Mouse (Mus musculus) MEL (cell line): Measurements from ENCODE around the gene Sel1l. TPM values are rescaled to one million over a fixed set of nuclear protein-coding genes. Genes with fewer than 3 reads are reported as not detected.

Source experiments
- DNase-seq: peaks from one replicate; pipeline ENCODE4 v3.0.0; 2011; ENCODE audit warnings: low read depth, low spot score
- H3K27ac ChIP-seq: 2 replicates; pipeline ENCODE4 v1.5.1; 2012; ENCODE audit warnings: low read depth, mild to moderate bottlenecking, control low read depth, low read length, moderate library complexity; ENCODE audit not compliant: control insufficient read depth
- H3K27me3 ChIP-seq, 2 experiments: fragments of 150-350 bp in 1 of 2; sonication (generic) in 1 of 2; 2 replicates each; pipeline ENCODE4 v1.6.1; 2012; ENCODE audit warnings: low read length in 2 of 2, mild to moderate bottlenecking in 2 of 2, improper control_type of control experiment in 1 of 2, moderate library complexity in 1 of 2; ENCODE audit not compliant: insufficient read depth in 2 of 2, control insufficient read depth in 1 of 2
- H3K36me3 ChIP-seq, 2 experiments: 2 replicates each; pipeline ENCODE4 v1.6.1; 2012 to 2014; ENCODE audit warnings: low read length in 2 of 2, improper control_type of control experiment in 1 of 2, inconsistent platforms in 1 of 2, mild to moderate bottlenecking in 1 of 2; ENCODE audit not compliant: insufficient read depth in 2 of 2, control insufficient read depth in 1 of 2
- H3K4me1 ChIP-seq, 2 experiments: fragments of 150-350 bp in 1 of 2; sonication (generic) in 1 of 2; 2 replicates each; pipeline ENCODE4 v1.6.1; 2012; ENCODE audit warnings: low read length in 2 of 2, improper control_type of control experiment in 1 of 2, mild to moderate bottlenecking in 1 of 2; ENCODE audit not compliant: insufficient read depth in 2 of 2, control insufficient read depth in 1 of 2
- H3K4me3 ChIP-seq, 2 experiments: fragments of 150-350 bp in 1 of 2; sonication (generic) in 1 of 2; 2 replicates each; pipeline ENCODE4 v1.5.1; 2012; ENCODE audit warnings: low read depth in 2 of 2, low read length in 2 of 2, mild to moderate bottlenecking in 2 of 2, moderate library complexity in 2 of 2, control low read depth in 1 of 2, improper control_type of control experiment in 1 of 2; ENCODE audit not compliant: control insufficient read depth in 1 of 2, insufficient read depth in 1 of 2
- H3K79me2 ChIP-seq: 2 replicates; pipeline ENCODE4 v1.6.1; 2012; ENCODE audit warnings: mild to moderate bottlenecking, low read length, moderate library complexity; ENCODE audit not compliant: control insufficient read depth, poor library complexity, insufficient read depth
- H3K9ac ChIP-seq: 2 replicates; pipeline ENCODE4 v1.6.1; 2012; ENCODE audit warnings: low read depth, mild to moderate bottlenecking, control low read depth, low read length, moderate library complexity; ENCODE audit not compliant: control insufficient read depth, poor library complexity, severe bottlenecking
- H3K9me3 ChIP-seq: fragments of 150-350 bp; sonication (generic); replicated peaks from 2 replicates; pipeline ENCODE4 v1.6.1; 2012; ENCODE audit warnings: mild to moderate bottlenecking, low read length, improper control_type of control experiment, moderate library complexity; ENCODE audit not compliant: insufficient read depth
- BHLHE40 ChIP-seq: IDR thresholded peaks from 2 replicates; pipeline ENCODE4 v1.6.1; 2012; ENCODE audit warnings: low read depth, mild to moderate bottlenecking, inconsistent platforms, low read length, improper control_type of control experiment, borderline replicate concordance
- CHD1 ChIP-seq: IDR thresholded peaks from 2 replicates; pipeline ENCODE4 v1.6.1; 2012; ENCODE audit warnings: low read depth, mild to moderate bottlenecking, inconsistent platforms, low read length, improper control_type of control experiment
- CHD2 ChIP-seq: IDR thresholded peaks from 2 replicates; pipeline ENCODE4 v1.6.1; 2011; ENCODE audit warnings: low read length, improper control_type of control experiment
- CTCF ChIP-seq, 3 experiments: IDR thresholded peaks in 2 of 3; conservative IDR thresholded peaks in 1 of 3; 2 replicates each; pipeline ENCODE4 v1.5.1; 2011 to 2012; ENCODE audit warnings: low read length in 3 of 3, low read depth in 2 of 3, mild to moderate bottlenecking in 2 of 3, improper control_type of control experiment in 1 of 3, inconsistent platforms in 1 of 3, mixed read lengths in 1 of 3, moderate library complexity in 1 of 3; ENCODE audit not compliant: control insufficient read depth in 1 of 3, insufficient read depth in 1 of 3, poor library complexity in 1 of 3, severe bottlenecking in 1 of 3
- E2F4 ChIP-seq: IDR thresholded peaks from 2 replicates; pipeline ENCODE4 v1.6.1; 2011; ENCODE audit warnings: low read depth, low read length, improper control_type of control experiment, borderline replicate concordance
- ELF1 ChIP-seq: IDR thresholded peaks from 2 replicates; pipeline ENCODE4 v1.6.1; 2014; ENCODE audit warnings: low read depth, mild to moderate bottlenecking, inconsistent platforms, low read length, improper control_type of control experiment, moderate library complexity
- EP300 ChIP-seq, 2 experiments: IDR thresholded peaks; 2 replicates each; pipeline ENCODE4 v1.6.1; 2011; ENCODE audit warnings: improper control_type of control experiment in 2 of 2, low read length in 2 of 2, low read depth in 1 of 2, mild to moderate bottlenecking in 1 of 2
- ETS1 ChIP-seq: IDR thresholded peaks from 2 replicates; pipeline ENCODE4 v1.6.1; 2012; ENCODE audit warnings: low read depth, mild to moderate bottlenecking, inconsistent platforms, low read length, improper control_type of control experiment, moderate library complexity
- GABPA ChIP-seq: IDR thresholded peaks from 2 replicates; pipeline ENCODE4 v1.6.1; 2012; ENCODE audit warnings: low read depth, mild to moderate bottlenecking, inconsistent platforms, low read length, improper control_type of control experiment, moderate library complexity
- GATA1 ChIP-seq: IDR thresholded peaks from 2 replicates; pipeline ENCODE4 v1.6.1; 2011; ENCODE audit warnings: low read depth, low read length, improper control_type of control experiment
- JUND ChIP-seq: IDR thresholded peaks from 2 replicates; pipeline ENCODE4 v1.6.1; 2011; ENCODE audit warnings: low read depth, mild to moderate bottlenecking, improper control_type of control experiment, low read length
- KAT2A ChIP-seq: conservative IDR thresholded peaks from 2 replicates; pipeline ENCODE4 v1.6.1; 2012; ENCODE audit warnings: low read depth, low read length, improper control_type of control experiment, inconsistent platforms
- MAFK ChIP-seq: IDR thresholded peaks from 2 replicates; pipeline ENCODE4 v1.6.1; 2011; ENCODE audit warnings: low read depth, mild to moderate bottlenecking, low read length, improper control_type of control experiment, borderline replicate concordance
- MAX ChIP-seq: IDR thresholded peaks from 2 replicates; pipeline ENCODE4 v1.6.1; 2011; ENCODE audit warnings: low read length, improper control_type of control experiment
- MAZ ChIP-seq: IDR thresholded peaks from 2 replicates; pipeline ENCODE4 v1.6.1; 2012; ENCODE audit warnings: low read depth, mild to moderate bottlenecking, inconsistent platforms, low read length, improper control_type of control experiment
- MEF2A ChIP-seq: IDR thresholded peaks from 2 replicates; pipeline ENCODE4 v1.6.1; 2014; ENCODE audit warnings: low read depth, mild to moderate bottlenecking, inconsistent platforms, low read length, improper control_type of control experiment; ENCODE audit not compliant: poor library complexity, insufficient replicate concordance, severe bottlenecking; ENCODE audit errors: extremely low read depth
- MXI1 ChIP-seq: IDR thresholded peaks from 2 replicates; pipeline ENCODE4 v1.6.1; 2011; ENCODE audit warnings: mild to moderate bottlenecking, low read depth, low read length, improper control_type of control experiment
- MYB ChIP-seq: IDR thresholded peaks from 2 replicates; pipeline ENCODE4 v1.6.1; 2011; ENCODE audit warnings: mild to moderate bottlenecking, low read depth, low read length, improper control_type of control experiment
- MYC ChIP-seq: IDR thresholded peaks from 2 replicates; pipeline ENCODE4 v1.6.1; 2011; ENCODE audit warnings: low read depth, mild to moderate bottlenecking, low read length, improper control_type of control experiment, moderate library complexity
- NELFE ChIP-seq: IDR thresholded peaks from 2 replicates; pipeline ENCODE4 v1.6.1; 2011; ENCODE audit warnings: low read depth, low read length, improper control_type of control experiment
- NRF1 ChIP-seq: IDR thresholded peaks from 2 replicates; pipeline ENCODE4 v1.6.1; 2014; ENCODE audit warnings: low read depth, mild to moderate bottlenecking, inconsistent platforms, low read length, improper control_type of control experiment, moderate library complexity; ENCODE audit not compliant: poor library complexity, insufficient read depth, severe bottlenecking
- POLR2A ChIP-seq, 2 experiments: IDR thresholded peaks; 2 replicates each; pipeline ENCODE4 v1.6.1; 2011 to 2012; ENCODE audit warnings: low read length in 2 of 2, mild to moderate bottlenecking in 2 of 2, control low read depth in 1 of 2, improper control_type of control experiment in 1 of 2, low read depth in 1 of 2, moderate library complexity in 1 of 2; ENCODE audit not compliant: control insufficient read depth in 1 of 2, insufficient read depth in 1 of 2, poor library complexity in 1 of 2
- POLR2AphosphoS2 ChIP-seq: IDR thresholded peaks from 2 replicates; pipeline ENCODE4 v1.6.1; 2011; ENCODE audit warnings: low read length, improper control_type of control experiment
- RAD21 ChIP-seq: IDR thresholded peaks from 2 replicates; pipeline ENCODE4 v1.6.1; 2011; ENCODE audit warnings: mild to moderate bottlenecking, low read depth, low read length, improper control_type of control experiment
- RCOR1 ChIP-seq: IDR thresholded peaks from 2 replicates; pipeline ENCODE4 v1.6.1; 2012; ENCODE audit warnings: low read depth, mild to moderate bottlenecking, inconsistent platforms, low read length, improper control_type of control experiment
- SIN3A ChIP-seq: IDR thresholded peaks from 2 replicates; pipeline ENCODE4 v1.6.1; 2012; ENCODE audit warnings: low read length, improper control_type of control experiment, inconsistent platforms
- TAL1 ChIP-seq: IDR thresholded peaks from 2 replicates; pipeline ENCODE4 v1.6.1; 2012; ENCODE audit warnings: mild to moderate bottlenecking, inconsistent platforms, low read length, moderate library complexity, mixed read lengths
- TBP ChIP-seq: IDR thresholded peaks from 2 replicates; pipeline ENCODE4 v1.8.0; 2011; ENCODE audit warnings: low read depth, low read length, improper control_type of control experiment
- TCF12 ChIP-seq: IDR thresholded peaks from 2 replicates; pipeline ENCODE4 v1.6.1; 2014; ENCODE audit warnings: low read depth, mild to moderate bottlenecking, inconsistent platforms, low read length, improper control_type of control experiment, moderate library complexity
- UBTF ChIP-seq: IDR thresholded peaks from 2 replicates; pipeline ENCODE4 v1.6.1; 2012; ENCODE audit warnings: low read depth, mild to moderate bottlenecking, inconsistent platforms, low read length, improper control_type of control experiment, moderate library complexity, borderline replicate concordance; ENCODE audit not compliant: insufficient read depth
- USF1 ChIP-seq: IDR thresholded peaks from 2 replicates; pipeline ENCODE4 v1.6.1; 2014; ENCODE audit warnings: low read depth, mild to moderate bottlenecking, inconsistent platforms, low read length, improper control_type of control experiment, moderate library complexity
- USF2 ChIP-seq, 2 experiments: IDR thresholded peaks; 2 replicates each; pipeline ENCODE4 v1.6.1; 2011 to 2012; ENCODE audit warnings: improper control_type of control experiment in 2 of 2, low read length in 2 of 2, borderline replicate concordance in 1 of 2, inconsistent platforms in 1 of 2, low read depth in 1 of 2, mild to moderate bottlenecking in 1 of 2; ENCODE audit not compliant: insufficient read depth in 1 of 2
- ZC3H11A ChIP-seq: IDR thresholded peaks from 2 replicates; pipeline ENCODE4 v1.6.1; 2012; ENCODE audit warnings: low read depth, mild to moderate bottlenecking, inconsistent platforms, low read length, improper control_type of control experiment
- ZKSCAN1 ChIP-seq: IDR thresholded peaks from 2 replicates; pipeline ENCODE4 v1.6.1; 2012; ENCODE audit warnings: low read depth, mild to moderate bottlenecking, inconsistent platforms, low read length, improper control_type of control experiment, moderate library complexity
- ZMIZ1 ChIP-seq: IDR thresholded peaks from 2 replicates; pipeline ENCODE4 v1.6.1; 2012; ENCODE audit warnings: low read depth, mild to moderate bottlenecking, inconsistent platforms, low read length, improper control_type of control experiment, moderate library complexity
- ZNF384 ChIP-seq: IDR thresholded peaks from 2 replicates; pipeline ENCODE4 v1.6.1; 2012; ENCODE audit warnings: low read depth, mild to moderate bottlenecking, inconsistent platforms, low read length, improper control_type of control experiment
- polyA plus RNA-seq, 2 experiments: library from polyadenylated mRNA; stranded (reverse) in 1 of 2; unstranded in 1 of 2; fragments of >175 nt in 1 of 2; fragments of >200 nt in 1 of 2; gene quantifications; 2 replicates each; pipeline versions ENCODE4 v1.2.1 to v1.2.4; 2012; ENCODE audit warnings: low replicate concordance in 2 of 2, low read depth in 1 of 2; ENCODE audit not compliant: insufficient read length in 2 of 2, insufficient read depth in 1 of 2, missing spikeins in 1 of 2
- total RNA-seq: library from RNA; depleted of rRNA; stranded (reverse); fragments of 300-350 nt; gene quantifications from 2 replicates; pipeline ENCODE4 v1.2.3, GENCODE M21; 2012; rRNA removed

Gene Sel1l
- total RNA-seq (29.6 and 35.6 TPM in 2 replicates), polyA plus RNA-seq (100 to 1,000 TPM in 1 of 2 experiments, 10 to 100 TPM in 1; 32.0 to 299 TPM)

DNA sequence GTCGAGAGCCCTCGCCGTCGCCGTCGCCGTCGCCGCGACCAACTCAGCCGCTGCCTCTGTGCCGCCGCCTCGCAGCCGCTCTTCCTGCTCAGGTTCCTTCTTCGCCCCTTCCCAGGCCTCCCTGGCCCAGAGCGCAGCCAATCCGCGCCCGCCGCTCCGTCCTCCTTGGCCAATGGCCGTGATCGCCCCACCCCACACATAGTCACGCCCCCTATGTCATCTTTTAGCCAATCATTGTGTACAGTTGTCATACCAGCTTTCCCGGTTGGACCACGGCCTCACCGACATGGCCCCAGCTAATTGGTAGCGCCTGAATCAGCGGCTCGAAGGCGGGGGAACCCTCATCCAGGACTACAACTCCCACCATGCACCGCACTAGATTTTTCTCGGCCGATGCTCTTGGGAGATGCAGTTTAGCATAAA, at the start of gene Sel1l:
Gene Sel1l (minus strand): TSS at position 113 of the 423 bp plus-strand sequence.
- peaks cover 14% of the 10 kb centered on the region for H3K79me2 ChIP-seq
- H3K9ac ChIP-seq = peak within 1 kb of the TSS; percentile 69
- DNase-seq = peak; percentile 99
- H3K4me1 ChIP-seq = peaks cover 7 to 11% of the 10 kb centered on the region in 2 experiments; a peak in 3 of 4 replicates
- no peaks in the 10 kb centered on the region for H3K9me3 ChIP-seq
- peaks cover 0 to 20% of the 10 kb centered on the region in 2 experiments; a peak in 3 of 4 replicates for H3K36me3 ChIP-seq
- H3K27ac ChIP-seq = no peak within 1 kb of the TSS
- peak within 1 kb of the TSS; percentile 67 to 96 for H3K4me3 ChIP-seq
- no peaks in the 10 kb centered on the region; a peak in 1 of 4 replicates for H3K27me3 ChIP-seq
- TF ChIP-seq USF2 (IDR thresholded peaks at IDR 0.05; ENCODE audit: borderline replicate concordance in 1 of 2, insufficient read depth in 1 of 2, low read depth in 1 of 2, low read length in 2 of 2) (no peak), MAFK (no peak), POLR2A (IDR thresholded peaks at IDR 0.05; ENCODE audit: control insufficient read depth in 1 of 2, insufficient read depth in 1 of 2, low read depth in 1 of 2, low read length in 2 of 2, poor library complexity in 1 of 2) (peak in 1 of 2 experiments; percentile 80; a peak in 2 of 4 replicates), POLR2AphosphoS2 (peak; percentile 56; the same call in 1 of the 2 replicates), MAZ (no peak; the same call in 1 of the 2 replicates), ZC3H11A (no peak), JUND (no peak), ZKSCAN1 (no peak), MYB (no peak), E2F4 (no peak), KAT2A (peak; percentile 89), BHLHE40 (no peak), EP300 (IDR thresholded peaks at IDR 0.05; ENCODE audit: low read depth in 1 of 2, low read length in 2 of 2) (no peak), ZNF384 (no peak), CHD2 (peak; percentile 43; the same call in 1 of the 2 replicates), RAD21 (no peak), GATA1 (no peak), UBTF (no peak), GABPA (no peak), MAX (no peak; the same call in 1 of the 2 replicates), CHD1 (no peak), MEF2A (no peak), CTCF (IDR thresholded peaks at IDR 0.05 in 2 of 3, conservative IDR thresholded peaks at IDR 0.05 in 1 of 3; ENCODE audit: control insufficient read depth in 1 of 3, insufficient read depth in 1 of 3, low read depth in 2 of 3, low read length in 3 of 3, poor library complexity in 1 of 3, severe bottlenecking in 1 of 3) (no peak), USF1 (peak; percentile 54), TCF12 (no peak; the same call in 1 of the 2 replicates), ELF1 (peak; percentile 81), MXI1 (no peak), TBP (peak; percentile 69; the same call in 1 of the 2 replicates), TAL1 (no peak), ZMIZ1 (peak; percentile 81; the same call in 1 of the 2 replicates), SIN3A (peak; percentile 5; the same call in 1 of the 2 replicates), ETS1 (no peak), NELFE (peak; percentile 70), RCOR1 (no peak), NRF1 (0 out of 2 replicates have a peak, but pooled peaks have one; percentile 27), MYC (no peak)
